In genomic region chr5:124005591-124005990, GRCm38 (mm10) we compare ENCODE assay signal across 15 mouse cellular contexts. TPM values are rescaled to one million over a fixed set of nuclear protein-coding genes. Genes with fewer than 3 reads are reported as not detected.
A peak's percentile ranks its signal among the peaks of the same experiment; 100 is the strongest.
DNase-seq lines count a peak whose midpoint lies in the region; ATAC-seq lines count a peak whose summit lies in the region.
"Had no signal": no experiment of that assay in that cellular context is flagged by ENCODE, and none has a peak within 500 bp of the region (broad histone marks: within the 10 kb centered on the region; RNA-seq: fewer than 3 reads in every experiment).

No protein-coding gene starts in this region.

- 59% methylated on average over 11 of the region's 11 CpGs for WGBS in hindbrain, embryonic 15.5 days
- WGBS in hindbrain, embryonic 10.5 days, result 87% methylated on average over 11 of the region's 11 CpGs
- WGBS in neural tube, embryonic 13.5 days, result 74% methylated on average over 11 of the region's 11 CpGs

- H3K27ac ChIP-seq in hindbrain, embryonic 15.5 days (replicated peaks), result peak overlapping the region; percentile 61; the same call in 1 of the 2 replicates
- no peak overlapping the region for H3K27ac ChIP-seq in hindbrain, embryonic 10.5 days
- H3K27ac ChIP-seq in neural tube, embryonic 13.5 days (replicated peaks), result 0 out of 2 replicates have a peak overlapping the region, but pooled peaks have one; percentile 18
- H3K27ac ChIP-seq: heart, embryonic 13.5 days; liver, embryonic 14.5 days had no signal

- no peak for ATAC-seq in hindbrain, embryonic 15.5 days (ENCODE audit: low FRiP score, low read depth)
- no peak for ATAC-seq in neural tube, embryonic 13.5 days (ENCODE audit: low read depth)

- H3K4me1 ChIP-seq in hindbrain, embryonic 15.5 days (replicated peaks), result peaks cover 39% of the 10 kb centered on the region
- peaks cover 28% of the 10 kb centered on the region for H3K4me1 ChIP-seq in hindbrain, embryonic 10.5 days (replicated peaks)
- H3K4me1 ChIP-seq in neural tube, embryonic 13.5 days (replicated peaks), result peaks cover 31% of the 10 kb centered on the region

- H3K9ac ChIP-seq in hindbrain, embryonic 15.5 days, result no peak overlapping the region
- H3K9ac ChIP-seq in neural tube, embryonic 13.5 days, result no peak overlapping the region
- H3K9ac ChIP-seq: heart, embryonic 13.5 days; liver, embryonic 14.5 days had no signal

- no peak for DNase-seq in hindbrain, embryonic 10.5 days (ENCODE audit: low spot score)
- DNase-seq in neural tube, embryonic 10.5 days (ENCODE audit: extremely low spot score, low spot score), result no peak
- peak; percentile 64 for DNase-seq in kidney, postnatal 14 days
- DNase-seq in right cerebral cortex, postnatal 4 days, result no peak
- DNase-seq in spleen, adult 18-20 months, result no peak
- DNase-seq: adrenal gland, postnatal 36 days; gastrocnemius, postnatal 36 days; heart, postnatal 4 days; lung, postnatal 36 days; right cerebral cortex, adult 18-20 months had no signal

- no peak overlapping the region for H3K4me2 ChIP-seq in hindbrain, embryonic 15.5 days
- no peak overlapping the region for H3K4me2 ChIP-seq in neural tube, embryonic 13.5 days
- H3K4me2 ChIP-seq: heart, embryonic 13.5 days had no signal

- no peaks in the 10 kb centered on the region for H3K9me3 ChIP-seq in hindbrain, embryonic 15.5 days
- no peaks in the 10 kb centered on the region for H3K9me3 ChIP-seq in hindbrain, embryonic 10.5 days
- no peaks in the 10 kb centered on the region for H3K9me3 ChIP-seq in neural tube, embryonic 13.5 days
- H3K9me3 ChIP-seq: heart, embryonic 13.5 days; midbrain, embryonic 10.5 days had no signal

- no peaks in the 10 kb centered on the region for H3K27me3 ChIP-seq in hindbrain, embryonic 15.5 days
- no peaks in the 10 kb centered on the region for H3K27me3 ChIP-seq in hindbrain, embryonic 10.5 days (ENCODE audit: insufficient read depth, poor library complexity, severe bottlenecking)
- H3K27me3 ChIP-seq in neural tube, embryonic 13.5 days, result no peaks in the 10 kb centered on the region
- H3K27me3 ChIP-seq: heart, embryonic 13.5 days had no signal

- H3K4me3 ChIP-seq in hindbrain, embryonic 15.5 days, result no peak overlapping the region
- no peak overlapping the region for H3K4me3 ChIP-seq in hindbrain, embryonic 10.5 days
- no peak overlapping the region for H3K4me3 ChIP-seq in neural tube, embryonic 13.5 days
- H3K4me3 ChIP-seq: heart, embryonic 13.5 days; midbrain, embryonic 10.5 days had no signal

- peaks cover 48% of the 10 kb centered on the region for H3K36me3 ChIP-seq in hindbrain, embryonic 15.5 days
- peaks cover 82% of the 10 kb centered on the region for H3K36me3 ChIP-seq in hindbrain, embryonic 10.5 days
- H3K36me3 ChIP-seq in neural tube, embryonic 13.5 days, result peaks cover 78% of the 10 kb centered on the region

RNA-seq across cellular contexts. Expression of gene Vps37b, which starts 26.5 kb away (rescaled TPM):
- 75.5 and 82.4 TPM in 2 replicates for polyA plus RNA-seq in hindbrain, embryonic 15.5 days (2015; fragmentation: Nextera tagmentation; extraction: Ambion mirVana)
- polyA plus RNA-seq in hindbrain, embryonic 10.5 days (2016; fragmentation: Nextera tagmentation; extraction: Ambion mirVana), result 57.5 and 71.8 TPM in 2 replicates
- polyA plus RNA-seq in neural tube, embryonic 13.5 days (2015; fragmentation: Nextera tagmentation; extraction: Ambion mirVana), result 77.5 and 78.5 TPM in 2 replicates

RNA-seq across cellular contexts. Expression of gene Hip1r, which starts 32.2 kb away (rescaled TPM):
- 33.9 and 34.2 TPM in 2 replicates for polyA plus RNA-seq in hindbrain, embryonic 15.5 days (2015; fragmentation: Nextera tagmentation; extraction: Ambion mirVana)
- 12.2 and 12.5 TPM in 2 replicates for polyA plus RNA-seq in hindbrain, embryonic 10.5 days (2016; fragmentation: Nextera tagmentation; extraction: Ambion mirVana)
- polyA plus RNA-seq in neural tube, embryonic 13.5 days (2015; fragmentation: Nextera tagmentation; extraction: Ambion mirVana), result 17.1 and 22.3 TPM in 2 replicates
